Mouse (Mus musculus) bone marrow macrophage, adult 2 months (primary cell): ENCODE results near the gene Mphosph10.

Source experiments
- CTCF ChIP-seq: IDR thresholded peaks from 2 replicates; pipeline ENCODE4 v1.5.1; 2012; ENCODE audit warnings: low read depth, mild to moderate bottlenecking, low read length, moderate library complexity
- POLR2A ChIP-seq: IDR thresholded peaks from 2 replicates; pipeline ENCODE4 v1.6.1; 2012; ENCODE audit warnings: mild to moderate bottlenecking, low read depth, low read length, borderline replicate concordance

DNA sequence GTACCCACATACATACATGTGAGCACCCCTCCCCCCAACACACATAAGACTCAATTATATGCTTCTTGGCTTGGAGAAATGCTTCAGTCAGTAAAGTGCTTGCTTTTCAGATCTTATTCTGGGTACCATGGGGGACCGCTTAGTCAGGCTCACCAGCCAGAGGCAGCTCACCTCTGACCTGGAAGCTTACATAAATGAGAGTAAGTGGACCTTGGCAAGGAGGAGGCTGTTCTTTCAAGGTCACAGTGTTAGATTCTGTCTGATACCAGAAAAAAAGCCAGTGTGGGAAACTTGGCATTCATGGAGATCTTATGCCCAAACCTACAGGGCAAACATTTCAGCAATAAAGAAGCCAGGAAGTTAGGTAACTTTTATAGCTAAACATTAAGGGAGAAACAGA is 44.3 kb downstream of the Mphosph10 start:
- no peak for TF ChIP-seq POLR2A
- TF ChIP-seq CTCF: no peak
